21 mouse cellular contexts compared by ENCODE assay signal in the genomic region with DNA sequence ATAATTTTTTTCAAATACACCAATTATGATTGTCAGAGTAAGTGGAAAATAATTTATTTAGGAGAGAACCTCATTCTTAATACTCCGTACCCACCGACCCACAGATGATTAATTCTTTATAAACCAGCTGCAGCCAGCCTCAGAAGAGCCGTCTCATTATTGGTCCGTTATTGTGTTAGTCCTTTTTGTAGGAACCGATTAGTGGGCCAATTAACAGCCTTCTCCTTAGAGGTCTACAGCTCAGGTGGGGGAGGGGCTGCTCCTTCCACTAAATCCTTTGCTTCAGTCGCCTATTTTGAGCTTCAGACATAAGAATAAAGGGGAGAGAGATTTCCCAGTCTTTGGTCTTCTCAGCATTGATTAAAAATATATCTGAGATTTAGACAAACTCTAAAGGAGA.
A peak's percentile ranks its signal among the peaks of the same experiment; 100 is the strongest.
DNase-seq lines count a peak whose midpoint lies in the region; ATAC-seq and TF ChIP-seq lines count a peak whose summit lies in the region.
"Had no signal": no experiment of that assay in that cellular context is flagged by ENCODE, and none has a peak within 500 bp of the region (broad histone marks: within the 10 kb centered on the region; RNA-seq: fewer than 3 reads in every experiment).

No protein-coding gene starts in this region.

- DNase-seq in forebrain, postnatal 0 days, result no peak
- peak; percentile 55 for DNase-seq in midbrain, embryonic 14.5 days
- no peak for DNase-seq in spleen, postnatal 36 days (ENCODE audit: low spot score in 2 of 2)
- DNase-seq in ovary, postnatal 10 days (ENCODE audit: low spot score), result no peak
- DNase-seq in heart, postnatal 25 days (ENCODE audit: low spot score), result no peak
- DNase-seq: adrenal gland, postnatal 25 days; cerebellum, adult 8-10 months; gastrocnemius, postnatal 10 days; heart, postnatal 4 days; lung, embryonic 14.5 days; lung, postnatal 4 days; spleen, adult 18-20 months had no signal

- no peak for TF ChIP-seq CTCF in forebrain, postnatal 0 days (IDR thresholded peaks at IDR 0.05; ENCODE audit: low read depth)

- no peaks in the 10 kb centered on the region for H3K9me3 ChIP-seq in neural tube, embryonic 13.5 days
- H3K9me3 ChIP-seq in neural tube, embryonic 15.5 days (replicated peaks), result no peaks in the 10 kb centered on the region
- no peaks in the 10 kb centered on the region for H3K9me3 ChIP-seq in forebrain, postnatal 0 days (ENCODE audit: low read length)
- no peaks in the 10 kb centered on the region for H3K9me3 ChIP-seq in midbrain, embryonic 14.5 days (ENCODE audit: control insufficient read depth, low read length)
- H3K9me3 ChIP-seq: heart, embryonic 13.5 days; limb, embryonic 10.5 days; liver, embryonic 12.5 days had no signal

- intact Hi-C loops in heart, postnatal 25 days (cut with DNase I), result no loop called here

- no peaks in the 10 kb centered on the region for H3K4me1 ChIP-seq in neural tube, embryonic 13.5 days (replicated peaks)
- no peaks in the 10 kb centered on the region for H3K4me1 ChIP-seq in neural tube, embryonic 15.5 days
- no peaks in the 10 kb centered on the region for H3K4me1 ChIP-seq in forebrain, postnatal 0 days (ENCODE audit: insufficient read depth)
- no peaks in the 10 kb centered on the region for H3K4me1 ChIP-seq in midbrain, embryonic 14.5 days (ENCODE audit: control insufficient read depth, insufficient read depth, low read length)
- H3K4me1 ChIP-seq: heart, embryonic 13.5 days; limb, embryonic 10.5 days; liver, embryonic 12.5 days had no signal

- WGBS in neural tube, embryonic 13.5 days, result 26% methylated on average over 6 of the region's 6 CpGs
- WGBS in neural tube, embryonic 15.5 days, result 25% methylated on average over 6 of the region's 6 CpGs
- WGBS in forebrain, postnatal 0 days, result 8% methylated on average over 6 of the region's 6 CpGs
- 38% methylated on average over 6 of the region's 6 CpGs for WGBS in midbrain, embryonic 14.5 days

- H3K36me3 ChIP-seq in neural tube, embryonic 13.5 days, result no peaks in the 10 kb centered on the region
- no peaks in the 10 kb centered on the region for H3K36me3 ChIP-seq in neural tube, embryonic 15.5 days
- no peaks in the 10 kb centered on the region for H3K36me3 ChIP-seq in forebrain, postnatal 0 days (ENCODE audit: insufficient read depth)
- no peaks in the 10 kb centered on the region for H3K36me3 ChIP-seq in midbrain, embryonic 14.5 days (ENCODE audit: control insufficient read depth, insufficient read depth, low read length)
- H3K36me3 ChIP-seq: heart, embryonic 13.5 days; limb, embryonic 10.5 days; liver, embryonic 12.5 days had no signal

- ATAC-seq in neural tube, embryonic 13.5 days (ENCODE audit: low read depth), result peak; percentile 50; the same call in 1 of the 2 replicates
- no peak for ATAC-seq in neural tube, embryonic 15.5 days (ENCODE audit: low FRiP score)
- peak; percentile 58; the same call in 1 of the 2 replicates for ATAC-seq in forebrain, postnatal 0 days
- ATAC-seq in midbrain, embryonic 14.5 days (ENCODE audit: low FRiP score, low TSS enrichment), result no peak; the same call in 1 of the 2 replicates
- ATAC-seq: activated CD4-positive, CD25-positive, alpha-beta regulatory T cell, adult 4 months; intestine, embryonic 16.5 days; liver, embryonic 12.5 days; Patski had no signal

- H3K4me2 ChIP-seq in neural tube, embryonic 13.5 days, result no peak overlapping the region
- H3K4me2 ChIP-seq in neural tube, embryonic 15.5 days, result no peak overlapping the region
- no peak overlapping the region for H3K4me2 ChIP-seq in forebrain, postnatal 0 days (ENCODE audit: low read depth)
- no peak overlapping the region for H3K4me2 ChIP-seq in midbrain, embryonic 14.5 days (ENCODE audit: low read length)
- H3K4me2 ChIP-seq: heart, embryonic 13.5 days; liver, embryonic 12.5 days; lung, embryonic 14.5 days had no signal

- H3K4me3 ChIP-seq in neural tube, embryonic 13.5 days, result no peak overlapping the region
- no peak overlapping the region for H3K4me3 ChIP-seq in neural tube, embryonic 15.5 days (replicated peaks)
- no peak overlapping the region for H3K4me3 ChIP-seq in forebrain, postnatal 0 days (ENCODE audit: low read depth, low read length)
- no peak overlapping the region for H3K4me3 ChIP-seq in midbrain, embryonic 14.5 days (replicated peaks; ENCODE audit: low read depth, low read length)
- H3K4me3 ChIP-seq: heart, embryonic 13.5 days; limb, embryonic 10.5 days; liver, embryonic 12.5 days had no signal

- no peaks in the 10 kb centered on the region for H3K27me3 ChIP-seq in neural tube, embryonic 13.5 days
- H3K27me3 ChIP-seq in neural tube, embryonic 15.5 days (replicated peaks), result no peaks in the 10 kb centered on the region
- H3K27me3 ChIP-seq in forebrain, postnatal 0 days (ENCODE audit: insufficient read depth, low read length), result no peaks in the 10 kb centered on the region
- H3K27me3 ChIP-seq in midbrain, embryonic 14.5 days (ENCODE audit: control insufficient read depth, insufficient read depth, low read length), result no peaks in the 10 kb centered on the region
- H3K27me3 ChIP-seq: heart, embryonic 13.5 days; liver, embryonic 12.5 days; Patski had no signal

- H3K9ac ChIP-seq in neural tube, embryonic 13.5 days, result no peak overlapping the region
- no peak overlapping the region for H3K9ac ChIP-seq in neural tube, embryonic 15.5 days (replicated peaks)
- no peak overlapping the region for H3K9ac ChIP-seq in forebrain, postnatal 0 days
- no peak overlapping the region for H3K9ac ChIP-seq in midbrain, embryonic 14.5 days (replicated peaks; ENCODE audit: low read length)
- H3K9ac ChIP-seq: heart, embryonic 13.5 days; liver, embryonic 12.5 days; lung, embryonic 14.5 days had no signal

- no peak overlapping the region for H3K27ac ChIP-seq in neural tube, embryonic 13.5 days (replicated peaks)
- no peak overlapping the region for H3K27ac ChIP-seq in neural tube, embryonic 15.5 days (replicated peaks)
- H3K27ac ChIP-seq in forebrain, postnatal 0 days (ENCODE audit: low read depth, low read length), result no peak overlapping the region
- no peak overlapping the region for H3K27ac ChIP-seq in midbrain, embryonic 14.5 days (replicated peaks; ENCODE audit: low read depth, low read length)
- H3K27ac ChIP-seq: heart, embryonic 13.5 days; kidney, postnatal 0 days; limb, embryonic 10.5 days; liver, embryonic 12.5 days had no signal

Comparison
In these comparisons a context has a peak if more than half of its experiments do, and no peak if none do; other contexts are left out.
1. ATAC-seq: peak in neural tube, embryonic 13.5 days (single experiment) and forebrain, postnatal 0 days (single experiment); none in neural tube, embryonic 15.5 days (single experiment) and midbrain, embryonic 14.5 days (single experiment).